ENCODE assay signal across 24 mouse cellular contexts in the genomic region with DNA sequence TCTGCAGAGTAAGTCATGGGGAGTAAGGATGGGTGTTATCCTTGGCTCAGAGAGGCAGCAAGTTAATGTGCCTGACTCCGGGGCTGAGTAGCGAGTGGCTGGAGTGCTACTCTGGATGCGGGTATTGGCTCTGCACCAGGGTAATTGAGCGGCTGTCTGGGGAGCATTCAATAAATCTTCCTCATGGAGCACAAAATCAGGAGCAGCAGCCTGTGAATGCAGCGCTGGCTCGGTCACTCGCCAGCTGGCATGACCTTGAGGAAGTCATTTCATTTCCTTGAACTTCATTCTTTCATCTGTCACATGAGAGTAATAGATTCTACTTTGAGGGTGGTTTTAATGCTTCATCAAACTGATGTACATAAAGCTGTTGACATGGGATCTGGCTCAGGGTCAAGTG. TPM values are rescaled to one million over a fixed set of nuclear protein-coding genes. Genes with fewer than 3 reads are reported as not detected.
DNase-seq lines count a peak whose midpoint lies in the region; ATAC-seq and TF ChIP-seq lines count a peak whose summit lies in the region.
"Had no signal": no experiment of that assay in that cellular context is flagged by ENCODE, and none has a peak within 500 bp of the region (broad histone marks: within the 10 kb centered on the region; RNA-seq: fewer than 3 reads in every experiment).

No protein-coding gene starts in this region.

- POLR2A ChIA-PET in Patski (lab: Charles Lee) = interaction anchor here (0.9 to 2.7 kb wide), 5 partner anchors 10 to 77 kb away, joined by 3 to 10 read pairs (median 5); partner anchors contain the start of gene Dbndd2

- CTCF ChIA-PET in Patski (lab: Charles Lee) = interaction anchor here (1.0 to 1.8 kb wide), 2 partner anchors 9 to 18 kb away, joined by 5 to 7 read pairs; no protein-coding TSS in a partner anchor

- peak; percentile 54 for DNase-seq in kidney, adult 18-20 months
- DNase-seq in kidney, postnatal 4 days = no peak
- peak; percentile 88 for DNase-seq in MN1 (ENCODE audit: low spot score)
- peak; percentile 82 for DNase-seq in Patski (ENCODE audit: low read depth, low spot score)
- DNase-seq in adrenal gland, postnatal 36 days = peak; percentile 83
- DNase-seq: cerebellum, postnatal 25 days; embryo, embryonic 11 days; forebrain, postnatal 0 days; lung, adult 18-20 months; right cerebral cortex, adult 18-20 months; thymus, postnatal 25 days had no signal

- no peak for TF ChIP-seq CTCF in Patski (IDR thresholded peaks at IDR 0.05)

- in situ Hi-C loops in Patski (cut with MboI; ENCODE audit: low pct_unique_long_range_greater_than_20kb) = no loop called here

- no peaks in the 10 kb centered on the region for H3K27me3 ChIP-seq in Patski

- peak; percentile 82 for ATAC-seq in Patski
- ATAC-seq in erythroblast, adult 5-6 weeks (replicated peaks; ENCODE audit: low FRiP score, poor library complexity, severe bottlenecking) = no peak
- ATAC-seq in activated CD4-positive, CD25-positive, alpha-beta regulatory T cell, adult 4 months = no peak
- ATAC-seq: forebrain, postnatal 0 days; midbrain, embryonic 16.5 days had no signal

RNA-seq across cellular contexts. Expression of gene Pigt, which starts 3.2 kb away (rescaled TPM):
- polyA plus RNA-seq in Patski (2021) = 136 TPM
- 10 to 100 TPM; 74.0 to 98.3 TPM for total RNA-seq in adrenal gland, postnatal 36 days (2021)
- 13.6 and 17.1 TPM in 2 replicates for total RNA-seq in erythroblast, adult 5-6 weeks (2015; ENCODE audit: low replicate concordance)
- 7.0 and 8.6 TPM in 2 replicates for total RNA-seq in erythroblast, adult 5-6 weeks (2017; ENCODE audit: low replicate concordance)
- 10 to 100 TPM; 19.6 to 47.7 TPM for polyA plus RNA-seq in activated CD4-positive, CD25-positive, alpha-beta regulatory T cell, adult 4 months (2017; shearing (Covaris generic))

RNA-seq across cellular contexts. Expression of gene Dbndd2, which starts 14.6 kb away (rescaled TPM):
- polyA plus RNA-seq in Patski (2021) = 48.8 TPM
- 10 to 100 TPM in 1 of 2 experiments, 1 to 10 TPM in 1; 8.0 to 12.5 TPM for total RNA-seq in adrenal gland, postnatal 36 days (2021)
- 2.1 TPM in 1 of 2 replicates, not detected in the other for total RNA-seq in erythroblast, adult 5-6 weeks (2015; ENCODE audit: low replicate concordance)
- total RNA-seq in erythroblast, adult 5-6 weeks (2017; ENCODE audit: low replicate concordance) = 0.84 and 3.9 TPM in 2 replicates
- 1 to 10 TPM; 2.1 to 6.8 TPM for polyA plus RNA-seq in activated CD4-positive, CD25-positive, alpha-beta regulatory T cell, adult 4 months (2017; shearing (Covaris generic))

RNA-seq across cellular contexts. Expression of gene Trp53tg5, which starts 27.0 kb away (rescaled TPM):
- 0.39 TPM for polyA plus RNA-seq in Patski (2021)
- not detected for total RNA-seq in adrenal gland, postnatal 36 days (2021)
- not detected in 2 replicates for total RNA-seq in erythroblast, adult 5-6 weeks (2015; ENCODE audit: low replicate concordance)
- not detected in 2 replicates for total RNA-seq in erythroblast, adult 5-6 weeks (2017; ENCODE audit: low replicate concordance)
- under 1 TPM in 1 of 2 experiments, not detected in 1; 0.37 TPM for polyA plus RNA-seq in activated CD4-positive, CD25-positive, alpha-beta regulatory T cell, adult 4 months (2017; shearing (Covaris generic))
- total RNA-seq: forebrain, postnatal 0 days; gastrocnemius, adult 18-20 months; left cerebral cortex, adult 18-20 months; liver, adult 2 months; megakaryocyte-erythroid progenitor cell, adult 5-6 weeks had no signal
- polyA plus RNA-seq: embryonic facial prominence, embryonic 14.5 days; forebrain, postnatal 0 days; gonadal fat pad, adult 2 months; heart, embryonic 10.5 days; heart, postnatal 0 days; limb, embryonic 10.5 days; liver, adult 2 months; midbrain, embryonic 16.5 days; small intestine, adult 2 months had no signal

RNA-seq across cellular contexts. Expression of gene Gm20458, which starts 39.7 kb away (rescaled TPM):
- polyA plus RNA-seq in Patski (2021) = 18.5 TPM
- total RNA-seq in adrenal gland, postnatal 36 days (2021) = 1 to 10 TPM; 5.0 to 8.4 TPM
- not detected in 2 replicates for total RNA-seq in erythroblast, adult 5-6 weeks (2015; ENCODE audit: low replicate concordance)
- total RNA-seq in erythroblast, adult 5-6 weeks (2017; ENCODE audit: low replicate concordance) = not detected in 2 replicates
- polyA plus RNA-seq in activated CD4-positive, CD25-positive, alpha-beta regulatory T cell, adult 4 months (2017; shearing (Covaris generic)) = 1 to 10 TPM in 1 of 2 experiments, not detected in 1; 3.7 TPM
- total RNA-seq: megakaryocyte-erythroid progenitor cell, adult 5-6 weeks had no signal

RNA-seq across cellular contexts. Expression of gene Sys1, which starts 43.7 kb away (rescaled TPM):
- polyA plus RNA-seq in Patski (2021) = 55.1 TPM
- 10 to 100 TPM; 28.3 to 33.2 TPM for total RNA-seq in adrenal gland, postnatal 36 days (2021)
- 7.1 and 9.8 TPM in 2 replicates for total RNA-seq in erythroblast, adult 5-6 weeks (2015; ENCODE audit: low replicate concordance)
- total RNA-seq in erythroblast, adult 5-6 weeks (2017; ENCODE audit: low replicate concordance) = 3.7 and 17.0 TPM in 2 replicates
- polyA plus RNA-seq in activated CD4-positive, CD25-positive, alpha-beta regulatory T cell, adult 4 months (2017; shearing (Covaris generic)) = 10 to 100 TPM; 29.7 to 33.4 TPM

Comparison
In these comparisons a context has a peak if more than half of its experiments do, and no peak if none do; other contexts are left out.
1. DNase-seq: peak in kidney, adult 18-20 months (single experiment), MN1 (single experiment), Patski (single experiment) and adrenal gland, postnatal 36 days (2 of 2); none in kidney, postnatal 4 days (0 of 2).
2. RNA of gene Pigt, which starts 3.2 kb away (total RNA-seq): 74.0 to 98.3 TPM in adrenal gland, postnatal 36 days; 7.0 to 17.1 TPM in erythroblast, adult 5-6 weeks; every median in the first group is over 4 times any median in the second.